Mouse (Mus musculus) lung, postnatal 0 days (tissue): ENCODE data around the gene Atg7.

Experiments
- CTCF ChIP-seq: IDR thresholded peaks from 2 replicates; pipeline ENCODE4 v1.5.1; 2016; ENCODE audit warnings: antibody characterized with exemption, mild to moderate bottlenecking
- EP300 ChIP-seq: IDR thresholded peaks from 2 replicates; pipeline ENCODE4 v1.6.1; 2016; ENCODE audit warnings: antibody characterized with exemption, mild to moderate bottlenecking, control low read depth

GRCm38 (mm10) chr6:114904233-114904632 is 261.3 kb downstream of the Atg7 start:
- TF ChIP-seq CTCF (no peak), EP300 (no peak)
